Mouse (Mus musculus) liver, embryonic 14.5 days (tissue): ENCODE measurements around the gene Sox6. TPM values are rescaled to one million over a fixed set of nuclear protein-coding genes. Genes with fewer than 3 reads are reported as not detected.

Experiments used
- ATAC-seq: fragments of 200-750 bp; cut with Nextera tagmentation; 2 replicates; pipeline ENCODE4 v1.8.0; 2017; ENCODE audit warnings: moderate number of reproducible peaks, mild to moderate bottlenecking, moderate library complexity; ENCODE audit not compliant: insufficient read depth
- DNase-seq, 3 experiments: peaks; one replicate each; pipeline ENCODE4 v3.0.0-alpha.2; 2012 to 2013; ENCODE audit warnings: low read depth in 3 of 3, low spot score in 3 of 3
- H3K27ac ChIP-seq: fragments of 300-500 bp; sonication (generic); 2 replicates; pipeline ENCODE4 v1.5.1; 2014; ENCODE audit warnings: moderate library complexity, mild to moderate bottlenecking, control low read depth, inconsistent platforms
- H3K27me3 ChIP-seq: fragments of 300-500 bp; sonication (generic); 2 replicates; pipeline ENCODE4 v1.6.1; 2014; ENCODE audit warnings: mild to moderate bottlenecking, low read length, moderate library complexity; ENCODE audit not compliant: control insufficient read depth, insufficient read depth
- H3K36me3 ChIP-seq: fragments of 300-500 bp; sonication (generic); replicated peaks from 2 replicates; pipeline ENCODE4 v1.6.1; 2014; ENCODE audit warnings: low read depth; ENCODE audit not compliant: control insufficient read depth, insufficient read depth
- H3K4me1 ChIP-seq, 2 experiments: fragments of 200-500 bp in 1 of 2; fragments of 300-500 bp in 1 of 2; sonication (generic) in 1 of 2; replicated peaks; 2 replicates each; pipeline ENCODE4 v1.6.1; 2012 to 2014; ENCODE audit warnings: antibody characterized with exemption in 1 of 2, inconsistent platforms in 1 of 2, low read length in 1 of 2; ENCODE audit not compliant: control insufficient read depth in 2 of 2, insufficient read depth in 2 of 2
- H3K4me2 ChIP-seq: fragments of 300-500 bp; sonication (generic); 2 replicates; pipeline ENCODE4 v1.6.1; 2014; ENCODE audit warnings: low read depth, mild to moderate bottlenecking, control low read depth, moderate library complexity
- H3K4me3 ChIP-seq, 2 experiments: fragments of 200-500 bp in 1 of 2; fragments of 300-500 bp in 1 of 2; sonication (generic) in 1 of 2; 2 replicates each; pipeline ENCODE4 v1.5.1; 2012 to 2014; ENCODE audit warnings: low read depth in 2 of 2, low read length in 2 of 2, mild to moderate bottlenecking in 2 of 2, control low read depth in 1 of 2, inconsistent platforms in 1 of 2, moderate library complexity in 1 of 2; ENCODE audit not compliant: insufficient read depth in 1 of 2
- H3K9ac ChIP-seq: fragments of 300-500 bp; sonication (generic); replicated peaks from 2 replicates; pipeline ENCODE4 v1.6.1; 2014; ENCODE audit warnings: mild to moderate bottlenecking, control low read depth, moderate library complexity
- H3K9me3 ChIP-seq: fragments of 300-500 bp; sonication (generic); 2 replicates; pipeline ENCODE4 v1.6.1; 2016; ENCODE audit warnings: low read length, mixed read lengths; ENCODE audit not compliant: control insufficient read depth
- CTCF ChIP-seq: IDR thresholded peaks from 2 replicates; pipeline ENCODE4 v1.5.1; 2016; ENCODE audit warnings: antibody characterized with exemption, low read depth, control low read depth
- EP300 ChIP-seq: IDR thresholded peaks from 2 replicates; pipeline ENCODE4 v1.6.1; 2016; ENCODE audit warnings: antibody characterized with exemption, low read depth
- WGBS: fragments of 180-500 bp; shearing (Covaris S2); extraction: QIAGEN DNeasy Blood & Tissue Kit; methylation state at CpG from one replicate; pipeline ENCODE4 v1.1.7; 2014; ENCODE audit not compliant: insufficient replicate concordance; 5-methylcytosine and 5-hydroxymethylcytosine counted together
- polyA plus RNA-seq, 2 experiments: library from polyadenylated mRNA; depleted of rRNA in 1 of 2; stranded (reverse) in 1 of 2; unstranded in 1 of 2; fragments of >200 nt; fragmentation: Nextera tagmentation in 1 of 2; extraction: Ambion mirVana in 1 of 2; gene quantifications; 2 replicates each; pipeline versions ENCODE4 v1.2.1 to v1.2.3; 2012 to 2014

The Sox6 gene
- polyA plus RNA-seq, 2 experiments: 15.9 to 64.0 TPM

DNA sequence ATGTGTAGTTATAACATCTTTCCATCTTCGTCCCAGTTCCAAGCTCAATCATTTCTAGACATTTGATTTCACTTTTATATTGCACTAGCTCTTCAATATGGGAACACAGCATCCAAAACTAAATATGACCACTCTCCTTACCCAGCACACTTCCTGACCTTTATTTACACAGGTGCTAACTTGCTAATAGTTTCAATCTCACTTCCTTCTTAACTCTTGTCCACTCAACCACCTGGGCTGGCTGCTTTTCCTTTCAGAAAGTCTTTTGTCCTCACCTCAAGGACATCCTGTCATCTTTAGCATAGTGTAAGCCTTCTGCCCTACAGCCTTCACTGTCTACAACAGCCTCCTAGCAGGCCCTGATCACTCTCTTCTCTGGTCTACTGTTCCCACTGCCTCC lies 520.9 kb downstream of the Sox6 start:
- Histone ChIP-seq H3K9ac (no peak overlapping the region), H3K9me3 (no peaks in the 10 kb centered on the region), H3K27me3 (no peaks in the 10 kb centered on the region), H3K27ac (no peak overlapping the region), H3K4me2 (no peak overlapping the region), H3K36me3 (peaks cover 2% of the 10 kb centered on the region; the same call in 1 of the 2 replicates), H3K4me1 (no peaks in the 10 kb centered on the region), H3K4me3 (no peak overlapping the region)
- TF ChIP-seq CTCF (no peak), EP300 (no peak)
- ATAC-seq: no peak
- DNase-seq: no peak
- 70% methylated on average over 1 of the region's 1 CpGs for WGBS

DNA sequence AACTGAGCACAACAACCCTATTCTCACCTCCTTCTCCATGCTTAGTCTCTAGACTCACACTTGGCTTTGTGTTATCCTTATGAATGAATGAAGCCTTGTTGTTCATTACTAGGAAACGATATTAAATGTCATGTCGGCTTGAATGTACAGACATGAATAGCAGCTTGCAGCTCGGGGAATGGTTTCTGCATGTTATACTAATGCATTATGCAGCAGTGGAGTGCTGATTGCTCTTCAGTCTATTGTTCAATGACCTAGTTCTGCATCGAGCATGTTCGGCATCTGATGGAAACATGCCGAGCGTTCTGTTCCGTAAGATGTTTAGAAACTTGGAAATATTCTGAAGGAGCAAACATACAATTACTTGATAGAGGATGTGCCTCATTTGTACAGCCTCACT lies 524.9 kb downstream of the Sox6 start:
- Histone ChIP-seq H3K36me3 (peaks cover 8% of the 10 kb centered on the region), H3K4me1 (no peaks in the 10 kb centered on the region), H3K27ac (no peak overlapping the region), H3K9ac (no peak overlapping the region), H3K27me3 (no peaks in the 10 kb centered on the region), H3K4me3 (no peak overlapping the region), H3K9me3 (no peaks in the 10 kb centered on the region), H3K4me2 (no peak overlapping the region)
- DNase-seq (no peak), ATAC-seq (no peak)
- TF ChIP-seq EP300 (no peak), CTCF (no peak)
- 84% methylated on average over 8 of the region's 8 CpGs for WGBS

DNA sequence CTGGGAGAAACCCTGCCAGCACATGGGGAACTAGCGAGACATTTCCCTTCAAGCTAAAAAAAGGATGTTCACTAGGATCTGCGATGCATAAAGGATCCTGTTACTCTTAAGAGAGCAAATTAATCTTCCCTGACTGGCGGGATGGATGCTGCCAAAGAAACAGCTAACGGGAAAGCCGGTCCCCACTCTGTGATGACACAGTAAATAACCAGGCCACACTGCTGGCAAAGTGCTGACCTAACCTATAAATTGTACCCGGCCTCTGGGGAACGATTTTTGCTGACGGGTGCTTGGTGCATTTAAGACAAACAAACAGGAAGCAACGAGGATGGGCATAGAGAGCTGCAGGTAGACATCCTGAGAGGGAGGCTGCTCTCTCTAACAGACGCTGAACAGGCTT lies 526.8 kb downstream of the Sox6 start:
- DNase-seq: no peak
- H3K4me1 ChIP-seq: no peaks in the 10 kb centered on the region
- H3K4me3 ChIP-seq: no peak overlapping the region
- H3K9me3 ChIP-seq: no peaks in the 10 kb centered on the region
- WGBS: 67% methylated on average over 10 of the region's 10 CpGs
- H3K4me2 ChIP-seq: no peak overlapping the region
- H3K27ac ChIP-seq: no peak overlapping the region
- ATAC-seq: no peak
- no peak overlapping the region for H3K9ac ChIP-seq
- no peaks in the 10 kb centered on the region for H3K27me3 ChIP-seq
- TF ChIP-seq CTCF (no peak), EP300 (no peak)
- H3K36me3 ChIP-seq: peaks cover 8% of the 10 kb centered on the region

DNA sequence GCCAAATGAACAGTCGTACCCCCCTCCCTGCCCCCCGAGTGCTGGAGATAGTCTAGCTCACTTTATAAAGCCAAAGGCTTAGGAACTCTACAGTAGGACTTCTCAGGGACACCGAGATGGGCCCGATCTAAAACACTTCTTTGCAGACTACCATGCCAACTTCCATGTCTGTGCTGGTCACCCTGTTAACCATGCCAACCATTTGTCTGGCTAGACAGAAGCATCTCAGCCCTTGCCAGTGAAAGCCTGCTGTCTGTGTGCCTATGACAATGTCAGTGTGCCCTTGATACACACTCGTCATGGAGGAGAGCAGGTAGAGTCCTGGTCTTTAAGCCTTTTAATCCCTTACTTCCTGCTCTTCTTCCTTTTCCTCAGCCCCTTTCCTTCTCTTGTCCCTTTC lies 527.5 kb downstream of the Sox6 start:
- no peaks in the 10 kb centered on the region for H3K4me1 ChIP-seq
- no peak for ATAC-seq
- 88% methylated on average over 5 of the region's 5 CpGs for WGBS

DNA sequence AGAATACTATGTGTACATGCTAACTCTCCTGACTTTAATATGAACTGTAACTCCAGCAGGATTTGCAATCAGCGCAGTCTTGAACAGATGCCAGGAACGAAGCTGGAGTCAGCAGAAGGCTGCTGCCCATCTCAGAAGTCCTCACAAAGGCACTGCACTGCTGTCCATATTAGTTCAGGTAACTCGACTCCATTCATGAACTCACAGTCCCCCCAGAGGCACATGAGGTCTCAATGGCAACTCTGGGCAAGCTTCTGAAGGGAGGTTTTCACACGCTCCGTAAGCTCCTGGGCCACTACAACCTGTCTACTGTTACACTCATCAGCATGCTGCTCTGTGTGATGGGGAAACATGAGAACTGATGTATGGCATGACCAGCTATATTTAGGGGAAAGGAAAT lies 528.6 kb downstream of the Sox6 start:
- Histone ChIP-seq H3K9ac (no peak overlapping the region), H3K4me2 (no peak overlapping the region), H3K27ac (no peak overlapping the region), H3K27me3 (no peaks in the 10 kb centered on the region), H3K36me3 (peaks cover 8% of the 10 kb centered on the region), H3K4me3 (no peak overlapping the region), H3K9me3 (no peaks in the 10 kb centered on the region), H3K4me1 (no peaks in the 10 kb centered on the region)
- no peak for TF ChIP-seq CTCF
- no peak for TF ChIP-seq EP300
- DNase-seq: no peak
- no peak for ATAC-seq
- 88% methylated on average over 5 of the region's 5 CpGs for WGBS

More for the DNA sequence above, 527.5 kb downstream of the Sox6 start:
- H3K27me3 ChIP-seq: no peaks in the 10 kb centered on the region
- no peaks in the 10 kb centered on the region for H3K9me3 ChIP-seq
- no peak overlapping the region for H3K9ac ChIP-seq
- TF ChIP-seq CTCF: no peak
- TF ChIP-seq EP300: no peak
- no peak for DNase-seq
- no peak overlapping the region for H3K27ac ChIP-seq
- no peak overlapping the region for H3K4me3 ChIP-seq
- H3K4me2 ChIP-seq: no peak overlapping the region
- peaks cover 8% of the 10 kb centered on the region for H3K36me3 ChIP-seq

DNA sequence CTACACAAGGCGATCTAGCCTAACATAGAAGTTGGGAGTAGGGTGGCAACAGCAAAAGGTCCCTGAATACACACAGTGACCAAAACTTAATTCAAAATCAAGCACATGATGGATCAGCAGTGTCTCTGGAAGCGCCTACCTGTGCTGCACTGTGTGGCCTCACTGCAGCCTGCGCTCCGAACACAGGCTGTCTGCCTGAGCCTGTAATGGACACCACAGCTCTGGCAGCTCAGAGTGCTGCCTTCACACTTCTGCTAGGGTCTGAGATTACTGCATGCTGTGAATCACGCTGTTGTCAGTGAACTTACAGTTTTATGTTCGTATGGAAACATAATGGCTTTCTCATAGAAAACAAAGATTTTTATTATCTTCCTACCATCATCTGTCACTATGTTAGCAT lies 532.2 kb downstream of the Sox6 start:
- Histone ChIP-seq H3K4me1 (peaks cover 0 to 2% of the 10 kb centered on the region in 2 experiments; a peak in 1 of 4 replicates), H3K36me3 (no peaks in the 10 kb centered on the region; the same call in 1 of the 2 replicates), H3K27ac (no peak overlapping the region), H3K4me3 (no peak overlapping the region), H3K4me2 (no peak overlapping the region), H3K9me3 (no peaks in the 10 kb centered on the region), H3K27me3 (no peaks in the 10 kb centered on the region), H3K9ac (no peak overlapping the region)
- DNase-seq: no peak
- no peak for TF ChIP-seq CTCF
- TF ChIP-seq EP300: no peak
- ATAC-seq: no peak
- 85% methylated on average over 6 of the region's 6 CpGs for WGBS
